ENCODE assay signal across 8 mouse cellular contexts in genomic region chr5:112576993-112577670, GRCm38 (mm10). TPM values are rescaled to one million over a fixed set of nuclear protein-coding genes. Genes with fewer than 3 reads are reported as not detected.
DNase-seq lines count a peak whose midpoint lies in the region; ATAC-seq and TF ChIP-seq lines count a peak whose summit lies in the region.
"Had no signal": no experiment of that assay in that cellular context is flagged by ENCODE, and none has a peak within 500 bp of the region (broad histone marks: within the 10 kb centered on the region; RNA-seq: fewer than 3 reads in every experiment).

TSS of gene Sez6l (minus strand) at chr5:112577185.

- H3K4me3 ChIP-seq in ES-Bruce4 (ENCODE audit: low read depth, low read length) = peak within 1 kb of the TSS; percentile 62
- peak within 1 kb of the TSS; percentile 43 for H3K4me3 ChIP-seq in embryonic facial prominence, embryonic 15.5 days (replicated peaks)
- peak within 1 kb of the TSS; percentile 65 for H3K4me3 ChIP-seq in hindbrain, embryonic 12.5 days
- H3K4me3 ChIP-seq in midbrain, embryonic 16.5 days (ENCODE audit: low read depth, low read length) = peak within 1 kb of the TSS; percentile 61
- H3K4me3 ChIP-seq: megakaryocyte, embryonic 14.5 days had no signal

- peak within 1 kb of the TSS; percentile 72 for H3K4me2 ChIP-seq in embryonic facial prominence, embryonic 15.5 days (replicated peaks)
- peak within 1 kb of the TSS; percentile 84 for H3K4me2 ChIP-seq in hindbrain, embryonic 12.5 days (replicated peaks)
- peak within 1 kb of the TSS; percentile 79 for H3K4me2 ChIP-seq in midbrain, embryonic 16.5 days (ENCODE audit: low read length)

- under 1% methylated on average over 46 of the region's 50 CpGs for WGBS in embryonic facial prominence, embryonic 15.5 days
- WGBS in hindbrain, embryonic 12.5 days = under 1% methylated on average over 42 of the region's 50 CpGs
- whole genome bisulfite sequencing in midbrain, embryonic 16.5 days = under 1% methylated on average over 45 of the region's 50 CpGs

- intact Hi-C loops in left cerebral cortex, postnatal 25 days (cut with DNase I) = loop anchor here (2.0 to 5.0 kb wide), 4 partner anchors 65 to 275 kb away; no protein-coding TSS in a partner anchor

- peak within 1 kb of the TSS; percentile 32 for H3K9ac ChIP-seq in ES-Bruce4 (ENCODE audit: low read depth, poor library complexity, severe bottlenecking)
- H3K9ac ChIP-seq in embryonic facial prominence, embryonic 15.5 days = no peak within 1 kb of the TSS
- peak within 1 kb of the TSS; percentile 78 for H3K9ac ChIP-seq in hindbrain, embryonic 12.5 days
- H3K9ac ChIP-seq in midbrain, embryonic 16.5 days (ENCODE audit: low read depth, low read length) = peak within 1 kb of the TSS; percentile 85

- H3K9me3 ChIP-seq in ES-Bruce4 (replicated peaks; ENCODE audit: control insufficient read depth, insufficient read depth, low read length, poor library complexity, severe bottlenecking) = no peaks in the 10 kb centered on the region
- no peaks in the 10 kb centered on the region for H3K9me3 ChIP-seq in embryonic facial prominence, embryonic 15.5 days (replicated peaks)
- H3K9me3 ChIP-seq in hindbrain, embryonic 12.5 days (replicated peaks) = no peaks in the 10 kb centered on the region
- no peaks in the 10 kb centered on the region for H3K9me3 ChIP-seq in midbrain, embryonic 16.5 days (replicated peaks; ENCODE audit: control insufficient read depth, low read length, poor library complexity, severe bottlenecking)

- peaks cover 8% of the 10 kb centered on the region; the same call in 1 of the 2 replicates for H3K27me3 ChIP-seq in ES-Bruce4 (ENCODE audit: control insufficient read depth, insufficient read depth, low read length, poor library complexity, severe bottlenecking)
- peaks cover 78% of the 10 kb centered on the region for H3K27me3 ChIP-seq in embryonic facial prominence, embryonic 15.5 days
- H3K27me3 ChIP-seq in hindbrain, embryonic 12.5 days = peaks cover 72% of the 10 kb centered on the region
- H3K27me3 ChIP-seq in midbrain, embryonic 16.5 days (ENCODE audit: control insufficient read depth, insufficient read depth, low read depth, low read length) = no peaks in the 10 kb centered on the region

- no peak for TF ChIP-seq EP300 in ES-Bruce4 (IDR thresholded peaks at IDR 0.05; ENCODE audit: insufficient read depth, low read depth, low read length)

- DNase-seq in adrenal gland, postnatal 25 days = peak; percentile 57
- DNase-seq in left cerebral cortex, postnatal 25 days (ENCODE audit: low spot score in 2 of 2) = peak; percentile 83 to 86
- DNase-seq in thymus, postnatal 25 days = no peak

- 0 out of 2 replicates have a peak, but pooled peaks have one; percentile 25 for ATAC-seq in embryonic facial prominence, embryonic 15.5 days (ENCODE audit: insufficient number of reproducible peaks, low FRiP score, low TSS enrichment, low read depth)
- ATAC-seq in hindbrain, embryonic 12.5 days (ENCODE audit: low FRiP score) = peak; percentile 73
- ATAC-seq in midbrain, embryonic 16.5 days = peak; percentile 85

- H3K4me1 ChIP-seq in ES-Bruce4 (ENCODE audit: control insufficient read depth, insufficient read depth, low read length) = no peaks in the 10 kb centered on the region
- H3K4me1 ChIP-seq in embryonic facial prominence, embryonic 15.5 days = peaks cover 22% of the 10 kb centered on the region
- peaks cover 36% of the 10 kb centered on the region for H3K4me1 ChIP-seq in hindbrain, embryonic 12.5 days
- peaks cover 26% of the 10 kb centered on the region for H3K4me1 ChIP-seq in midbrain, embryonic 16.5 days (ENCODE audit: control insufficient read depth, insufficient read depth, low read length)
- H3K4me1 ChIP-seq: megakaryocyte, embryonic 14.5 days had no signal

- TF ChIP-seq CTCF in ES-Bruce4 (IDR thresholded peaks at IDR 0.05; ENCODE audit: low read depth, low read length) = no peak

- no peak within 1 kb of the TSS for H3K27ac ChIP-seq in ES-Bruce4 (ENCODE audit: insufficient read depth, low read length)
- no peak within 1 kb of the TSS for H3K27ac ChIP-seq in embryonic facial prominence, embryonic 15.5 days (replicated peaks)
- peak within 1 kb of the TSS; percentile 76 for H3K27ac ChIP-seq in hindbrain, embryonic 12.5 days
- H3K27ac ChIP-seq in midbrain, embryonic 16.5 days (ENCODE audit: low read length) = peak within 1 kb of the TSS; percentile 89

- TF ChIP-seq POLR2A in ES-Bruce4 (IDR thresholded peaks at IDR 0.05; ENCODE audit: insufficient read depth, low read length) = no peak

- no peaks in the 10 kb centered on the region for H3K36me3 ChIP-seq in ES-Bruce4 (ENCODE audit: control insufficient read depth, insufficient read depth, low read length, poor library complexity, severe bottlenecking)
- no peaks in the 10 kb centered on the region for H3K36me3 ChIP-seq in embryonic facial prominence, embryonic 15.5 days
- no peaks in the 10 kb centered on the region for H3K36me3 ChIP-seq in hindbrain, embryonic 12.5 days
- no peaks in the 10 kb centered on the region for H3K36me3 ChIP-seq in midbrain, embryonic 16.5 days (ENCODE audit: control insufficient read depth, insufficient read depth, low read length)

RNA-seq across cellular contexts. Expression of gene Sez6l, which starts in this region (rescaled TPM):
- 0.16 TPM in 1 of 2 replicates, not detected in the other for polyA plus RNA-seq in ES-Bruce4 (2011; ENCODE audit: insufficient read depth, insufficient read length, low read depth, missing spikeins)
- 4.3 and 4.6 TPM in 2 replicates for total RNA-seq in adrenal gland, postnatal 25 days (2021)
- 1.3 and 1.4 TPM in 2 replicates for polyA plus RNA-seq in embryonic facial prominence, embryonic 15.5 days (2015; fragmentation: Nextera tagmentation; extraction: Ambion mirVana)
- polyA plus RNA-seq in hindbrain, embryonic 12.5 days (2016; fragmentation: Nextera tagmentation; extraction: Ambion mirVana) = 16.0 and 16.4 TPM in 2 replicates
- total RNA-seq in left cerebral cortex, postnatal 25 days (2021) = 100 to 1,000 TPM; 153 to 166 TPM
- 72.9 and 75.7 TPM in 2 replicates for polyA plus RNA-seq in midbrain, embryonic 16.5 days (2015; fragmentation: Nextera tagmentation; extraction: Ambion mirVana)

Comparison
In these comparisons a context has a peak if more than half of its experiments do, and no peak if none do; other contexts are left out.
1. RNA of gene Sez6l (total RNA-seq): 153 to 166 TPM in left cerebral cortex, postnatal 25 days; 4.3 to 4.6 TPM in adrenal gland, postnatal 25 days; every median in the first group is over 10 times any median in the second.
2. H3K27ac ChIP-seq: peak in hindbrain, embryonic 12.5 days (single experiment) and midbrain, embryonic 16.5 days (single experiment); none in ES-Bruce4 (single experiment) and embryonic facial prominence, embryonic 15.5 days (single experiment).
3. ATAC-seq: peak in every context shown above with its lines; median percentile 85 in midbrain, embryonic 16.5 days; 73 in hindbrain, embryonic 12.5 days; 25 in embryonic facial prominence, embryonic 15.5 days.
4. Peak in every context shown above with its lines, with median percentiles within 50 percentile points of each other: H3K4me3 ChIP-seq and H3K4me2 ChIP-seq.